Mouse (Mus musculus) liver, embryonic 15.5 days (tissue): Measurements from ENCODE around the gene Mrpl54. TPM values are rescaled to one million over a fixed set of nuclear protein-coding genes. Genes with fewer than 3 reads are reported as not detected.
A peak's percentile ranks its signal among the peaks of the same experiment; 100 is the strongest.

Experiments used
- ATAC-seq: fragments of 200-750 bp; cut with Nextera tagmentation; 2 replicates; pipeline ENCODE4 v1.8.0; 2017; ENCODE audit warnings: moderate number of reproducible peaks, mild to moderate bottlenecking, moderate library complexity; ENCODE audit not compliant: insufficient read depth
- H3K27ac ChIP-seq: fragments of 300-500 bp; sonication (generic); replicated peaks from 2 replicates; pipeline ENCODE4 v1.5.1; 2015; ENCODE audit warnings: mild to moderate bottlenecking, inconsistent platforms
- H3K27me3 ChIP-seq: fragments of 300-500 bp; sonication (generic); 2 replicates; pipeline ENCODE4 v1.6.1; 2015; ENCODE audit warnings: mild to moderate bottlenecking, inconsistent platforms
- H3K36me3 ChIP-seq: fragments of 300-500 bp; sonication (generic); replicated peaks from 2 replicates; pipeline ENCODE4 v1.6.1; 2015; ENCODE audit warnings: moderate library complexity, mild to moderate bottlenecking, inconsistent platforms
- H3K4me1 ChIP-seq: fragments of 300-500 bp; sonication (generic); replicated peaks from 2 replicates; pipeline ENCODE4 v1.6.1; 2015; ENCODE audit warnings: inconsistent platforms
- H3K4me2 ChIP-seq: fragments of 300-500 bp; sonication (generic); 2 replicates; pipeline ENCODE4 v1.6.1; 2015; ENCODE audit warnings: moderate library complexity, mild to moderate bottlenecking, inconsistent platforms
- H3K4me3 ChIP-seq: fragments of 300-500 bp; sonication (generic); replicated peaks from 2 replicates; pipeline ENCODE4 v1.5.1; 2015; ENCODE audit warnings: mild to moderate bottlenecking, inconsistent platforms
- H3K9ac ChIP-seq: fragments of 300-500 bp; sonication (generic); 2 replicates; pipeline ENCODE4 v1.6.1; 2015; ENCODE audit warnings: moderate library complexity, mild to moderate bottlenecking, inconsistent platforms
- H3K9me3 ChIP-seq: fragments of 300-500 bp; sonication (generic); replicated peaks from 2 replicates; pipeline ENCODE4 v1.6.1; 2016; ENCODE audit warnings: inconsistent platforms
- WGBS: fragments of 180-500 bp; shearing (Covaris S2); methylation state at CpG from one replicate; pipeline ENCODE4 v1.1.7; 2015; ENCODE audit warnings: mixed read lengths; ENCODE audit not compliant: insufficient replicate concordance; 5-methylcytosine and 5-hydroxymethylcytosine counted together
- polyA plus RNA-seq: library from polyadenylated mRNA; unstranded; fragments of >200 nt; fragmentation: Nextera tagmentation; extraction: Ambion mirVana; gene quantifications from 2 replicates; pipeline ENCODE4 v1.2.1, GENCODE M21; 2015

The Mrpl54 gene
- 78.7 and 92.2 TPM in 2 replicates for polyA plus RNA-seq

DNA sequence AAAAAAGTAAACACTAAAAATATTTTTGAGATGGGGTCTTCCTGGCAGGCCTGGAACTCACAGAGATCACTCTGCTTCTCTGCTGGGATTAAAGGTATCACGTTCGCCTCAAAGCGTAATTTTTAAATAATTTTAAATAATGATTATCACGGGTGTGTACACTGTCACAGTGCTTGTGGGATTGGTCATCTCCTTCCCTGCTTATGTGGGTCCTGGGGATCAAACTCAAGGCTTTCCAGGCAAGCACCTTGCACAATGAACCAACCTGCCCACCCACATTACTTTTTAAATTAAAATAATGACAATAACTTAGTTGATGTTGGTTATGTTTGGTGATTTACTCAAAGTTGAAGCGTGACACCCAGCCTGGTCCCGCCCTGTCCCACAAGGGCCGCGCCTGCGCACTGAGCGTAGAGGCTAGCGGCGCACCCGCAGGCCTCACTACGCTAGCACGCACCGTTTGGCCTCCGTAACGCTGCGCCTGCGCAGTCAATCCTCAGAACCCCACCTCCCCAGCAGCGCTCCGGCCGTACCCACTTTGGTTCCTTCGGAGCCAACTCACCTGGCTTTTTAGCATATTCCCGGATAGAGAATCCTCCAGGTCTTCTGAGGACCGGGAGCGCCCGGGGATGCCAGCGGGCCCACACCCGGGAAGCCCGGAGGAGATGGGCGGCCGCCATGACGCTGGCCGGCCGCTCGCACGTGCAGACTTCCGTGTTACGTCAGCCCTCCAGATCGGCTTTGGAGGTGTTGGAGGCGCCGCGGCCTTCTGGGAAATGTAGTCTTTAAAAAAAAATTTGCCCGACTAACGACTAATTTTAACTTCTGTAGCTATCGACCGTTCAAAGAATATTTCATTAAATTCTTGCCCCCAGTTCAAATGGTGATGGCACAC lies at the start of gene Mrpl54, which contains the start of gene Apba3:
Mrpl54 (minus strand) TSS at position 724 of the 895 bp plus-strand sequence.
Apba3 (plus strand) TSS at position 750 of the 895 bp plus-strand sequence.
- peaks cover 38% of the 10 kb centered on the region for H3K36me3 ChIP-seq
- H3K9me3 ChIP-seq = no peaks in the 10 kb centered on the region
- H3K4me2 ChIP-seq = peak within 1 kb of the TSS; percentile 74
- peaks cover 40% of the 10 kb centered on the region for H3K4me1 ChIP-seq
- H3K27me3 ChIP-seq = no peaks in the 10 kb centered on the region
- peak within 1 kb of the TSS; percentile 84 for H3K4me3 ChIP-seq
- WGBS = under 1% methylated on average over 48 of the region's 48 CpGs
- ATAC-seq = peak; percentile 95
- H3K27ac ChIP-seq = peak within 1 kb of the TSS; percentile 84
- H3K9ac ChIP-seq = peak within 1 kb of the TSS; percentile 72

GRCm38 (mm10) chr10:81315587-81315986 lies 48.9 kb upstream of the Mrpl54 start:
- H3K9me3 ChIP-seq = no peaks in the 10 kb centered on the region
- peaks cover 67% of the 10 kb centered on the region for H3K36me3 ChIP-seq
- H3K4me1 ChIP-seq = peaks cover 46% of the 10 kb centered on the region
- H3K9ac ChIP-seq = no peak overlapping the region
- no peak overlapping the region for H3K4me2 ChIP-seq
- H3K27me3 ChIP-seq = no peaks in the 10 kb centered on the region
- no peak for ATAC-seq
- no peak overlapping the region for H3K27ac ChIP-seq
- no peak overlapping the region for H3K4me3 ChIP-seq
- WGBS = 84% methylated on average over 16 of the region's 16 CpGs

- ATAC-seq = no peak
- Histone ChIP-seq H3K4me3 (no peak overlapping the region), H3K9me3 (no peaks in the 10 kb centered on the region), H3K9ac (no peak overlapping the region), H3K4me1 (peaks cover 37% of the 10 kb centered on the region), H3K4me2 (no peak overlapping the region), H3K36me3 (peaks cover 81% of the 10 kb centered on the region), H3K27ac (no peak overlapping the region), H3K27me3 (no peaks in the 10 kb centered on the region)
- 68% methylated on average over 7 of the region's 7 CpGs for WGBS
Observed at GRCm38 (mm10) chr10:81314201-81314600, 47.5 kb upstream of the Mrpl54 start.

DNA sequence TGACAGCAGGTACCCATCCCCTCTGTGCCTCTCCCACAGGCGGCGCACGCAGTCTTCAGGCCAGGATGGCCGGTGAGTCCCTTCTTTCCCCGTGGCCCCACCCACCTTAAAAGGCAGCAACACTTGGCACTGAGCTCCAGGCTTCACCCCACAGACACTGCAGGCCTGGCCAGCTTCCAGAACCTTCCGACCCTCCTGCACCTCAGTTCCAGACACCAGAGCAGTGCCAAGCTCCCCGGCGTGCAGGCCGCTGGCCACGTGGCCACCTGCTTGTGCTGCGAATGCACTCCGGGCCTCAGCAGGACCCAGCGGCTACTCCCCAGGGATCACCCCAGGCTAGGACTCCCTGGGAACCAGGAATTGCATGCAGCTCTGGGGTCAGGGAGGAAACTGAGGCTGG lies 46.8 kb upstream of the Mrpl54 start:
- H3K4me2 ChIP-seq = no peak overlapping the region
- H3K27me3 ChIP-seq = no peaks in the 10 kb centered on the region
- ATAC-seq = no peak
- no peaks in the 10 kb centered on the region for H3K9me3 ChIP-seq
- no peak overlapping the region for H3K27ac ChIP-seq
- no peak overlapping the region; the same call in 1 of the 2 replicates for H3K9ac ChIP-seq
- H3K4me3 ChIP-seq = no peak overlapping the region
- WGBS = 85% methylated on average over 13 of the region's 13 CpGs
- peaks cover 87% of the 10 kb centered on the region for H3K36me3 ChIP-seq
- H3K4me1 ChIP-seq = peaks cover 30% of the 10 kb centered on the region

DNA sequence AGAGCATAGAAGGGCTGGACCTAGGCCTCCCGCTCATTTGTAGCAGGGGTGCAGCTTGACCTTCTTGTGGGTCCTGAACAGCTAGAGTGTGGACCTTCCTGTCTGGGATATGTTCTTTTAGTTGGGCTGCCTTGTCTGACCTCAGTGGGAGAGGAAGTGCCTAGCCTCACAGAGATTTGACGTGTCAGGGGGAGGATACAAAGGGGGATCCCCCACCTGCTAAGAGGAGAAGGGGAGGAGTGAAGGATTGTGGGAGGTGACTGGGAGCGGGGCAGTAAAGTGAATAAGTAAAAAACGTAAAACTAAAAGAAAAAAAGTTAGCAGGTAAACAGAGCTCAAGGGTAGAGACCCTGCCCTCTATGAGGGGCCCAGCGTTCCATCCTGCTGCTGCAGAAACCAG lies 42.8 kb upstream of the Mrpl54 start:
- no peak overlapping the region for H3K4me2 ChIP-seq
- H3K27ac ChIP-seq = no peak overlapping the region
- H3K36me3 ChIP-seq = peaks cover 90% of the 10 kb centered on the region
- H3K9me3 ChIP-seq = no peaks in the 10 kb centered on the region
- no peaks in the 10 kb centered on the region for H3K27me3 ChIP-seq
- ATAC-seq = no peak
- H3K4me1 ChIP-seq = peaks cover 6% of the 10 kb centered on the region
- no peak overlapping the region for H3K4me3 ChIP-seq
- H3K9ac ChIP-seq = no peak overlapping the region
- WGBS = 71% methylated on average over 5 of the region's 5 CpGs

DNA sequence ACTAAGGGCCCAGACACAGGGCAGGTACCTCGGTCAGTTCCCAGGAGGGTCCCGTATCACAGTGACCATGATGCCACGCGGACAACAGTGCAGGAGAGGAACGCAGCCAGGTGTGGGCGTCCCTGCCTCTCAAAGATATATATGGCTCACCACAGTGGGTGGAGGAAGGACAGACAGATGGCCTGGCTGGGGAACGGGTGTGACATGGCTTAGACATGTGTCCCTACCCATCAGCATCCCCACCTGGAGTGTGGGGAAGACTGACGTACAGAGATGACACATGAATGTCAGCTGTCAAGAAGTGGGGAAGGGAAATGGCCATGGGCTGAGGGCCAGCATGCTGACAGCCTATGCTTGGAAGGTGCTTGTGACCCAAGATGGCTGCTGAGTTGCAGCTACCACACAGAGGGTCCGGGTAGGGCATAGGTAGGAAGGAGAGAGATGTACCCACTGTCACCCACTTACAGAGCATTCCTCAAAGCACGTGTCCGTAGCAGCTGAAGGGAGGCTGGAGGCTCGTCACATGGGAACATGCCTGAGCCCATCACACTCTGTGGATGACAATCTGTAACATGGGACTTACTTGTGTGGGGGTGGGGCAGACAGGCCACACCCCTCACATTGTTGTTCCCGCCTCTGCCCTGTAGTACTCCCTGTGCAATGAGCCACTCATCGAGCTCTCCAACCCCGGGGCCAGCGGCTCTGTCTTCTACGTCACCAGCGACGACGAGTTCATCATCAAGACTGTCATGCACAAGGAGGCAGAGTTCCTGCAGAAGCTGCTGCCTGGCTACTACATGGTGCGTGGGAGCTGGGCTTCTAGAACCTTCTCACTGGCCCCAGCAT lies 40.3 kb upstream of the Mrpl54 start:
- Histone ChIP-seq H3K9ac (no peak overlapping the region), H3K27ac (no peak overlapping the region), H3K9me3 (no peaks in the 10 kb centered on the region), H3K36me3 (peaks cover 65% of the 10 kb centered on the region), H3K27me3 (no peaks in the 10 kb centered on the region), H3K4me3 (no peak overlapping the region), H3K4me2 (no peak overlapping the region), H3K4me1 (peaks cover 31% of the 10 kb centered on the region)
- WGBS = 79% methylated on average over 21 of the region's 21 CpGs
- ATAC-seq = no peak

DNA sequence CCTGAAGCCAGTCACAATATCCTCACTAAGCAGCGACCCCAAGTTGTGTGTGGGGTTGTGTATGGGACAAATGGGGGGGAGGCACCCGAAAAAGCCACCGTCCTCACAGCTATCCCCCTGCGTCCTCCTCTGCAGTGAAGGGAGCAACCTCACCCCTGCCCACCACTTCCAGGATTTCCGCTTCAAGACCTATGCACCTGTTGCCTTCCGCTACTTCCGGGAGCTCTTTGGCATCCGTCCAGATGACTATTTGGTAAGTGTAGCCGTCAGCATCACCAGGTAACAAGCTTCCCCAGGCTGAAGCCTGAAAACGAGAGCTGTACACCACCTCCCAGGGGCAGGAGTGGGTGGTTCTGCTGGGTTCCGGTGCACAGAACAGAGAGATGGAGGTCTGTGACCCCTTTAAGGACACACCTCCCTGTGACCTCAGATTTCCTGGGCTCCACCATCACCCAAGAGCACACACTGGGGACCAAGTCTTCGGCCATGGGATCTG lies 39.5 kb upstream of the Mrpl54 start:
- H3K36me3 ChIP-seq = peaks cover 57% of the 10 kb centered on the region
- peaks cover 39% of the 10 kb centered on the region for H3K4me1 ChIP-seq
- H3K9me3 ChIP-seq = no peaks in the 10 kb centered on the region
- H3K4me2 ChIP-seq = no peak overlapping the region
- no peak overlapping the region for H3K27ac ChIP-seq
- H3K9ac ChIP-seq = no peak overlapping the region
- no peak overlapping the region for H3K4me3 ChIP-seq
- whole genome bisulfite sequencing = 81% methylated on average over 12 of the region's 12 CpGs
- no peak for ATAC-seq
- no peaks in the 10 kb centered on the region for H3K27me3 ChIP-seq

DNA sequence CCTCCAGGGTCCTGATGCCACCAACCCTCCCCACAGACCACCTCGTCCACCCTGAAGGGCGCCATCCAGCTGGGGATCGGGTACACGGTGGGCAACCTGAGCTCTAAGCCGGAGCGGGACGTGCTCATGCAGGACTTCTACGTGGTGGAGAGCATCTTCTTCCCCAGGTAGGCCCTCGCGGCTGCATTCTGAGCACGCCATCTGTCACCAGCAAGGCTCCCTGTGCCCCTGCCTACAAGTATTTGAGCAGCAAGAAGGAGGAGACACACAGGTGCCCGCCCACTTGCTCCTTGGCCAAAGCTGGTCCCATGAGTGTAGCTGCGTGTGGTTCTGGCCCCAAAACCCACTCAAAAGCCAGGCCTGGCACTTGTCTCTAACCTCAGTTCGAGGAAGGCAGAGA lies 38.9 kb upstream of the Mrpl54 start:
- 85% methylated on average over 14 of the region's 14 CpGs for WGBS
- Histone ChIP-seq H3K27ac (no peak overlapping the region), H3K9me3 (no peaks in the 10 kb centered on the region), H3K4me2 (no peak overlapping the region), H3K27me3 (no peaks in the 10 kb centered on the region), H3K4me3 (no peak overlapping the region), H3K36me3 (peaks cover 51% of the 10 kb centered on the region), H3K9ac (no peak overlapping the region), H3K4me1 (peaks cover 45% of the 10 kb centered on the region)
- ATAC-seq = no peak

DNA sequence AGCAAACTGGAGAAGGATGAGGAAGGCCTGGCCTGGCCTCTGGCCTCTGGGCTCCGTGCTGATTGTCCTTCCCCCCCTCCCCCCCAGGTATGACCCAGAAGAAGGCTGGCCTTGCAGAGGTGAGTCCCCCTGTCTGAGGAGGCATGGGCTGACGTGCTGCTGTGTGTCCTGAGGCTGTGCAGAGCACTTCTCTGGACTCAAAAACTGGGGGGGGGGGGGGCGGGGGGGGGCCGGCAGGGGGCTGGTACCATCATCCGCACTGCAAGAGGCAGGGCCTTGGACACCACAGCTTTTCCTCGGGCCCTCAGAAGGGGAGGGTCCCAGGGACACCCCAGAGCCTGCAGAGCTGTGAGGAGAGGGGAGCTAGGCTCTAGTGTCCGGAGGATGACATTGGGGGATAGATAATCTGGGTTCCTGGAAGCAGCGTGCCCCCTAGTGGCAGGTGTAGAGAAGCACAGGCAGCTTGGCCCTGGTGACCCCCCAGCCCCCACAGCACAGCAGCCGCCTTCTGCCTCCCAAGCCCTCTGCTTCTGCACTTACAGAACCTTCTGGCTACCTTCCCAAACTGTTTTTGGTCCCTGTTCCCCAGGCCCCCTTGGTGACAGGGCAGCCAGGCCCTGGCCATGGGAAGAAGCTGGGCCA lies 38.0 kb upstream of the Mrpl54 start:
- Histone ChIP-seq H3K27ac (no peak overlapping the region), H3K27me3 (no peaks in the 10 kb centered on the region), H3K9ac (no peak overlapping the region), H3K36me3 (peaks cover 42% of the 10 kb centered on the region), H3K4me3 (no peak overlapping the region), H3K9me3 (no peaks in the 10 kb centered on the region), H3K4me1 (peaks cover 54% of the 10 kb centered on the region), H3K4me2 (peak overlapping the region; percentile 30; the same call in 1 of the 2 replicates)
- WGBS = 16% methylated on average over 7 of the region's 9 CpGs
- ATAC-seq = no peak

- H3K4me1 ChIP-seq = peaks cover 64% of the 10 kb centered on the region
- no peak overlapping the region for H3K4me3 ChIP-seq
- peak overlapping the region; percentile 56; the same call in 1 of the 2 replicates for H3K27ac ChIP-seq
- no peaks in the 10 kb centered on the region for H3K9me3 ChIP-seq
- peaks cover 32% of the 10 kb centered on the region for H3K36me3 ChIP-seq
- H3K9ac ChIP-seq = no peak overlapping the region
- 36% methylated on average over 7 of the region's 7 CpGs for WGBS
- H3K4me2 ChIP-seq = peak overlapping the region; percentile 4; the same call in 1 of the 2 replicates
- no peaks in the 10 kb centered on the region for H3K27me3 ChIP-seq
- no peak for ATAC-seq
Observed at GRCm38 (mm10) chr10:81303761-81304160, 37.0 kb upstream of the Mrpl54 start.
